Mouse (Mus musculus) midbrain, embryonic 11.5 days (tissue): ENCODE data around the gene Fam184b. TPM values are rescaled to one million over a fixed set of nuclear protein-coding genes. Genes with fewer than 3 reads are reported as not detected.

Experiments
- ATAC-seq: fragments of 200-750 bp; cut with Nextera tagmentation; 2 replicates; pipeline ENCODE4 v1.8.0; 2017; ENCODE audit warnings: moderate TSS enrichment, moderate library complexity; ENCODE audit not compliant: low FRiP score
- DNase-seq: peaks from one replicate; pipeline ENCODE4 v3.0.0; 2015; ENCODE audit warnings: low spot score; ENCODE audit errors: missing footprints
- H3K27ac ChIP-seq: fragments of 300-500 bp; sonication (generic); 2 replicates; pipeline ENCODE4 v1.5.1; 2014; ENCODE audit warnings: low read depth, low read length
- H3K27me3 ChIP-seq: fragments of 300-500 bp; sonication (generic); 2 replicates; pipeline ENCODE4 v1.6.1; 2014; ENCODE audit warnings: mild to moderate bottlenecking, low read length, moderate library complexity, mixed read lengths; ENCODE audit not compliant: control insufficient read depth, insufficient read depth
- H3K36me3 ChIP-seq: fragments of 300-500 bp; sonication (generic); 2 replicates; pipeline ENCODE4 v1.6.1; 2014; ENCODE audit warnings: mild to moderate bottlenecking, low read length, moderate library complexity, mixed read lengths; ENCODE audit not compliant: control insufficient read depth, insufficient read depth
- H3K4me1 ChIP-seq: fragments of 300-500 bp; sonication (generic); 2 replicates; pipeline ENCODE4 v1.6.1; 2014; ENCODE audit warnings: low read length; ENCODE audit not compliant: control insufficient read depth, insufficient read depth
- H3K4me2 ChIP-seq: fragments of 300-500 bp; sonication (generic); 2 replicates; pipeline ENCODE4 v1.6.1; 2014; ENCODE audit warnings: mild to moderate bottlenecking, moderate library complexity
- H3K4me3 ChIP-seq: fragments of 300-500 bp; sonication (generic); 2 replicates; pipeline ENCODE4 v1.5.1; 2014; ENCODE audit warnings: low read depth, low read length
- H3K9ac ChIP-seq: fragments of 300-500 bp; sonication (generic); 2 replicates; pipeline ENCODE4 v1.6.1; 2014; ENCODE audit warnings: low read length
- H3K9me3 ChIP-seq: fragments of 300-500 bp; sonication (generic); 2 replicates; pipeline ENCODE4 v1.6.1; 2016; ENCODE audit warnings: low read length; ENCODE audit not compliant: control insufficient read depth
- WGBS: fragments of 180-500 bp; shearing (Covaris S2); extraction: QIAGEN DNeasy Blood & Tissue Kit; methylation state at CpG from one replicate; pipeline ENCODE4 v1.1.7; 2014; 5-methylcytosine and 5-hydroxymethylcytosine counted together
- polyA plus RNA-seq: library from polyadenylated mRNA; unstranded; fragments of >200 nt; fragmentation: Nextera tagmentation; extraction: Ambion mirVana; gene quantifications from 2 replicates; pipeline ENCODE4 v1.2.1, GENCODE M21; 2014

The Fam184b gene
- polyA plus RNA-seq, 1 experiment from 2014 or later, result 0.55 TPM

DNA sequence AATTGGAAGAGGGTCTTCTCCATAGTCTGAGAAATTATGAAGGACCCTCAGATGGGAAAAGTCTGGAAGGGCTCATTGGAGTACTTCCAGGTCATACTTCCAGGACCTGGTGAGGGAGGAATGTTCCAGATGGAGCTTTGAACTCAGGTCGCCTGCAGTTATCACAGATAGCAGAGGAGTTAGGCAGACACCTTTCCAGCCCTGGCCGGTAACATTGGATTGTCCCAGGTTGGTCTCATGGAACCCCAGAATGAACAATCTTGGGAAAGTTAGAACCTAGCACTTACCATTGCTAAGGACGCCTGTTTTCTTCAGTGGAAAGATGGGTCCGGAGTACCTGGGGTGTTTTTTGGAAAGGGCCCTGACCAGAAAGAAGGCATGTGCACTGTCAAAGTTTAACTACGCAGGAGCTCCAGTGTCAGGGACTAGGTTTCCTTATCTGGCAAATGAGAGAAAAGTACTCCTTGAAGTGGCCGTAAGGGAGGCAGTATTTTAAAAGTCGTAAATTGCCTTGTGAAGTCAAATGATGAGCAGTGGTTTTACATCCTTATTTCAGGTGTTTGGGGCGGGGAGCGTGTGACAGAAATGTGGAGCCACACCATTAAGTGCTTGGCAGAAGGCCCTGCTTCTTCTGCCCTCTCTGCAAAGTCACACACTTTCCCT is 145.2 kb downstream of the Fam184b start:
- DNase-seq (no peak), ATAC-seq (no peak)
- peak overlapping the region; percentile 73 for H3K9ac ChIP-seq
- H3K9me3 ChIP-seq, result no peaks in the 10 kb centered on the region
- H3K27me3 ChIP-seq, result no peaks in the 10 kb centered on the region
- 68% methylated on average over 9 of the region's 9 CpGs for WGBS
- H3K4me3 ChIP-seq, result peak overlapping the region; percentile 48
- peak overlapping the region; percentile 82 for H3K4me2 ChIP-seq
- H3K4me1 ChIP-seq, result peaks cover 7% of the 10 kb centered on the region
- H3K27ac ChIP-seq, result no peak overlapping the region
- peaks cover 6% of the 10 kb centered on the region; the same call in 1 of the 2 replicates for H3K36me3 ChIP-seq

DNA sequence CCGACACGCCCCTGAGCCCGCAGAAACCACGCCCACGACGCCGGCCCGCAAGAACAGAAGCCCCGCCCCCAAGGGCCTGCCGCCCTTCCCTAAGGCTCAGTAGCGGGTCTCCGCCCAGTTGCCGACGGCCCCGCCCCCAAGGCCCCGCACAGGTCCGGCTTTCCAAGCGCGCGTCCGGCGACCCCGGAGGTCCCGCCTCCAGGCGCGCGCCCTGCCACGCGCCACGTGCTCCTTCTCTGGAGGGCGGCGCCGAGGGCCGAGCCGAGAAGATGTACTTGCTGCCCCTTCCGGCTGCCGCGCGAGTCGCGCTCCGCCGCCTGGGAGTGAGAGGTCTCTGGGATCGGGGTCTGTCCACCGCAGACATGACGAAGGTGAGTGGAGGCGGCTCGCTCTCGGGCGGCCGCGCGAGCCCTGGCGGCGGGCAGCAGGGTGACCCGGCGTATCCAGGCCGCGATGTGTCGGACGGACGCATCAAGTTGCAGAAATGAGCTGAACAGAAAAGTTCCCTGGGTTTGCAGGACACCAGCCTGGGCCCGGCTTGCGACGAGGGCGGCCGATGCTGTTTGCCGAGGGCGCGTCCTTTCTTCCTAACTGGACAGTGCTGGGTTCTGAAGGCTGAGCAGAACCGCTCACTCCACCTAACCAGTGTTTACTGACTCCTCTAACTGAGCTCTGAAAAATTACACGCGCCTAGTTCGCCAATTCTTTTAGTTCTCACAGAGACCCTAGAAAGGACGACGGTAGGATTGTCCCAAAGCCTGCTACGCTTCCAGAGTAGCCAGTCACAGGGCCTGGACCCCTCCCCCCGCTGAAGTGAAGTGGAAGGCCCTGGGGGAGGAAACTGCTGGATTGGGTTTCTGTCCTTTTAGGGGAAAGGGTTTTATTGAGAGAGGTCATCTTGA is 146.0 kb downstream of the Fam184b start, which contains the start of gene Lap3:
Gene Lap3, plus strand, starts transcription at position 184 of the 902 bp plus-strand sequence.
- H3K27ac ChIP-seq, result peak within 1 kb of the TSS; percentile 61; the same call in 1 of the 2 replicates
- peak within 1 kb of the TSS; percentile 48 for H3K4me3 ChIP-seq
- H3K4me1 ChIP-seq, result peaks cover 7% of the 10 kb centered on the region
- H3K36me3 ChIP-seq, result peaks cover 6% of the 10 kb centered on the region; the same call in 1 of the 2 replicates
- no peaks in the 10 kb centered on the region for H3K9me3 ChIP-seq
- WGBS, result under 1% methylated on average over 77 of the region's 78 CpGs
- ATAC-seq, result peak; percentile 98
- peak within 1 kb of the TSS; percentile 82 for H3K4me2 ChIP-seq
- H3K9ac ChIP-seq, result peak within 1 kb of the TSS; percentile 73
- DNase-seq, result peak; percentile 99
- H3K27me3 ChIP-seq, result no peaks in the 10 kb centered on the region

DNA sequence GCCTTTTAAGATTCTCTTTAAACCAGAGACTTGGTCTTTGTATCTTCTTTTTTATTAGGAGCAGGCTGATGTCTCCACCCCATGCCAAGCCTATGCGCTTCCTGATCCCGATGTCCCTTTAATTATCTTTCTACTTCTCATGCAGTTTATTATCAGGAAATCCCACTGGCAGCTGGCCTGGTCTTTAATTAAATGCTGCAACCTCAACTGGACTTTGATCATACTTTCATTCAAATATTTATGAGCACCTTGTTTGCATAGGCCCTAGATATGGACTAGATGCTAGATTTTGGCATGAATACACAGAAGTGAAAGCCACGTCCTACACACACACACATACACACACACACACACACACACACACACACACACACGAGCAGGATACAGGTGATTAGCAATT is 147.6 kb downstream of the Fam184b start:
- 67% methylated on average over 4 of the region's 4 CpGs for WGBS
- Histone ChIP-seq H3K4me1 (peaks cover 7% of the 10 kb centered on the region), H3K9me3 (no peaks in the 10 kb centered on the region), H3K27me3 (no peaks in the 10 kb centered on the region), H3K36me3 (no peaks in the 10 kb centered on the region), H3K4me2 (no peak overlapping the region), H3K9ac (no peak overlapping the region), H3K4me3 (no peak overlapping the region), H3K27ac (no peak overlapping the region)
- ATAC-seq (no peak), DNase-seq (no peak)

GRCm38 (mm10) chr5:45483654-45484053 is 155.8 kb downstream of the Fam184b start:
- ATAC-seq (no peak), DNase-seq (no peak)
- H3K36me3 ChIP-seq, result no peaks in the 10 kb centered on the region
- H3K9me3 ChIP-seq, result no peaks in the 10 kb centered on the region
- WGBS, result 86% methylated on average over 1 of the region's 1 CpGs
- H3K4me1 ChIP-seq, result no peaks in the 10 kb centered on the region
- no peak overlapping the region for H3K27ac ChIP-seq
- H3K4me2 ChIP-seq, result no peak overlapping the region
- H3K4me3 ChIP-seq, result no peak overlapping the region
- H3K9ac ChIP-seq, result no peak overlapping the region
- H3K27me3 ChIP-seq, result no peaks in the 10 kb centered on the region

GRCm38 (mm10) chr5:45482607-45483006 is 156.8 kb downstream of the Fam184b start:
- H3K9ac ChIP-seq, result no peak overlapping the region
- 77% methylated on average over 3 of the region's 3 CpGs for WGBS
- H3K27me3 ChIP-seq, result no peaks in the 10 kb centered on the region
- no peak overlapping the region for H3K4me3 ChIP-seq
- no peaks in the 10 kb centered on the region for H3K4me1 ChIP-seq
- no peaks in the 10 kb centered on the region for H3K9me3 ChIP-seq
- no peak overlapping the region for H3K27ac ChIP-seq
- no peak for DNase-seq
- H3K36me3 ChIP-seq, result no peaks in the 10 kb centered on the region
- no peak for ATAC-seq
- no peak overlapping the region for H3K4me2 ChIP-seq

- Histone ChIP-seq H3K9ac (no peak overlapping the region), H3K27ac (no peak overlapping the region), H3K4me3 (no peak overlapping the region), H3K4me1 (no peaks in the 10 kb centered on the region), H3K27me3 (no peaks in the 10 kb centered on the region), H3K4me2 (no peak overlapping the region), H3K9me3 (no peaks in the 10 kb centered on the region), H3K36me3 (no peaks in the 10 kb centered on the region)
- DNase-seq (no peak), ATAC-seq (no peak)
- WGBS, result 85% methylated on average over 2 of the region's 2 CpGs
Observed at GRCm38 (mm10) chr5:45481125-45481524, 158.3 kb downstream of the Fam184b start.

GRCm38 (mm10) chr5:45480066-45480465 is 159.3 kb downstream of the Fam184b start:
- Histone ChIP-seq H3K27ac (no peak overlapping the region), H3K4me1 (no peaks in the 10 kb centered on the region), H3K9ac (no peak overlapping the region), H3K4me2 (no peak overlapping the region), H3K36me3 (no peaks in the 10 kb centered on the region), H3K4me3 (no peak overlapping the region), H3K9me3 (no peaks in the 10 kb centered on the region), H3K27me3 (no peaks in the 10 kb centered on the region)
- 87% methylated on average over 1 of the region's 1 CpGs for WGBS
- ATAC-seq, result no peak
- no peak for DNase-seq
